Mouse (Mus musculus): ENCODE data around the gene Dnah6.

GRCm38 (mm10) chr6:72981124-72981651 lies 240.3 kb downstream of the Dnah6 start:
- TF ChIP-seq POLR2A (IDR thresholded peaks at IDR 0.05; ENCODE audit: insufficient read depth, low read depth, low read length) = no peak
- no peak for TF ChIP-seq CTCF (IDR thresholded peaks at IDR 0.05; ENCODE audit: insufficient read depth, low read depth, low read length)

Data from olfactory bulb, adult 2 months (tissue).